Comparison of ENCODE assay signal across 25 mouse cellular contexts in the genomic region with DNA sequence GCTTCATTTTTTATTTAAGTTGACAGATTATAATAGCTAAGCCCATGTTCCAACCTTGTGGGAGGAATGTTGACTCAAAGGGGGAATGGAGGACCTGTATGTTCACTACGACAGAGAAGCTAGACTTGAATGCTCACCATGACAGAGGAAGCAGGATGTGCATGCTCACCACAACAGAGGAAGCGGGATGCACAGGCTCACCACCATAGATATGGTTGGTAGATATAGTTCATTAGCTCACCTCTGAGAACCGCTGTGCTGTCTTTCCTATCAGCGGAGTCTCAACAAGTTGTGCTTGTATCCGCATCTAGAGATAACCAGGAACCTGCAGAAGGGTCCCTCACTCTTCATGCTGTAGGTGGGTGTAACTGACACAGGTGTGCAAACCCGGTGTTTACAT.
"Had no signal": no experiment of that assay in that cellular context is flagged by ENCODE, and none has a peak within 500 bp of the region (broad histone marks: within the 10 kb centered on the region; RNA-seq: fewer than 3 reads in every experiment).

No protein-coding gene starts in this region.

- H3K9me3 ChIP-seq: limb, embryonic 10.5 days; limb, embryonic 13.5 days; liver, embryonic 12.5 days; liver, embryonic 15.5 days; lung, embryonic 15.5 days; midbrain, embryonic 10.5 days; midbrain, embryonic 13.5 days; neural tube, embryonic 13.5 days had no signal

- H3K9ac ChIP-seq: limb, embryonic 13.5 days; liver, embryonic 12.5 days; liver, embryonic 15.5 days; lung, embryonic 15.5 days; midbrain, embryonic 13.5 days; neural tube, embryonic 13.5 days had no signal

- ATAC-seq: intestine, postnatal 0 days; liver, embryonic 12.5 days; midbrain, embryonic 13.5 days; midbrain, embryonic 16.5 days had no signal

- H3K36me3 ChIP-seq: limb, embryonic 10.5 days; limb, embryonic 13.5 days; liver, embryonic 12.5 days; liver, embryonic 15.5 days; lung, embryonic 15.5 days; midbrain, embryonic 10.5 days; midbrain, embryonic 13.5 days; neural tube, embryonic 13.5 days had no signal

- H3K4me3 ChIP-seq: layer of hippocampus, adult 2 months; limb, embryonic 10.5 days; limb, embryonic 13.5 days; liver, embryonic 12.5 days; liver, embryonic 15.5 days; lung, embryonic 15.5 days; midbrain, embryonic 10.5 days; midbrain, embryonic 13.5 days; myocyte; neural tube, embryonic 13.5 days had no signal

- H3K27ac ChIP-seq: kidney, postnatal 0 days; layer of hippocampus, adult 2 months; limb, embryonic 10.5 days; limb, embryonic 13.5 days; liver, embryonic 12.5 days; liver, embryonic 15.5 days; lung, embryonic 15.5 days; midbrain, embryonic 10.5 days; midbrain, embryonic 13.5 days; neural tube, embryonic 13.5 days; stomach, postnatal 0 days had no signal

- H3K4me2 ChIP-seq: limb, embryonic 13.5 days; liver, embryonic 12.5 days; liver, embryonic 15.5 days; lung, embryonic 15.5 days; midbrain, embryonic 13.5 days; neural tube, embryonic 13.5 days had no signal

- DNase-seq: kidney, adult 2 months; kidney, postnatal 25 days; layer of hippocampus, adult 9-11 months; liver; lung, adult 18-20 months; lung, postnatal 10 days; lung, postnatal 36 days; right cerebral cortex, adult 18-20 months; right cerebral cortex, postnatal 14 days; right cerebral cortex, postnatal 4 days; thymus, postnatal 14 days had no signal

- H3K4me1 ChIP-seq: limb, embryonic 10.5 days; limb, embryonic 13.5 days; liver, embryonic 12.5 days; liver, embryonic 15.5 days; lung, embryonic 15.5 days; midbrain, embryonic 10.5 days; midbrain, embryonic 13.5 days; neural tube, embryonic 13.5 days had no signal

- H3K27me3 ChIP-seq: limb, embryonic 13.5 days; liver, embryonic 12.5 days; liver, embryonic 15.5 days; lung, embryonic 15.5 days; midbrain, embryonic 13.5 days; neural tube, embryonic 13.5 days had no signal
